10 mouse cellular contexts compared by ENCODE assay signal in genomic region chr10:88056950-88057649, GRCm38 (mm10). TPM values are rescaled to one million over a fixed set of nuclear protein-coding genes. Genes with fewer than 3 reads are reported as not detected.
DNase-seq lines count a peak whose midpoint lies in the region; TF ChIP-seq lines count a peak whose summit lies in the region.
"Had no signal": no experiment of that assay in that cellular context is flagged by ENCODE, and none has a peak within 500 bp of the region (broad histone marks: within the 10 kb centered on the region; RNA-seq: fewer than 3 reads in every experiment).

No protein-coding gene starts in this region.

- peak; percentile 55 for DNase-seq in gastrocnemius, adult 2 months
- no peak for DNase-seq in gastrocnemius, adult 8-10 months (ENCODE audit: low spot score in 2 of 2)
- peak; percentile 30 to 34 for DNase-seq in adrenal gland, postnatal 36 days
- peak; percentile 48 to 60 for DNase-seq in layer of hippocampus, adult 2 months (ENCODE audit: low spot score in 2 of 2)
- DNase-seq in lung, postnatal 25 days (ENCODE audit: low spot score): peak; percentile 19
- no peak for DNase-seq in embryo, embryonic 10.5 days (ENCODE audit: low spot score)
- no peak for DNase-seq in embryo, embryonic 11 days
- DNase-seq in kidney, postnatal 14 days: no peak

- intact Hi-C loops in gastrocnemius, adult 2 months (cut with DNase I): no loop called here

- H3K27ac ChIP-seq in gastrocnemius, adult 2 months: peak overlapping the region; percentile 38; the same call in 1 of the 2 replicates
- no peak overlapping the region for H3K27ac ChIP-seq in layer of hippocampus, adult 2 months
- H3K27ac ChIP-seq: left cerebral cortex, adult 2 months had no signal

- no peak for TF ChIP-seq CTCF in gastrocnemius, adult 2 months (IDR thresholded peaks at IDR 0.05)
- TF ChIP-seq CTCF in layer of hippocampus, adult 2 months (conservative IDR thresholded peaks at IDR 0.05): peak; percentile 59

- no peak overlapping the region for H3K4me3 ChIP-seq in gastrocnemius, adult 2 months
- H3K4me3 ChIP-seq in layer of hippocampus, adult 2 months: no peak overlapping the region
- H3K4me3 ChIP-seq: left cerebral cortex, adult 2 months had no signal

RNA-seq across cellular contexts. Expression of gene Pmch, which starts 33.8 kb away (rescaled TPM):
- not detected for total RNA-seq in gastrocnemius, adult 2 months (2021)
- not detected for total RNA-seq in gastrocnemius, adult 8-10 months (2022)
- total RNA-seq in adrenal gland, postnatal 36 days (2021): not detected
- not detected for total RNA-seq in layer of hippocampus, adult 2 months (2021)
- total RNA-seq: neutrophil, adult 5-6 weeks had no signal

Comparison
In these comparisons a context has a peak if more than half of its experiments do, and no peak if none do; other contexts are left out.
1. DNase-seq: peak in gastrocnemius, adult 2 months (single experiment), adrenal gland, postnatal 36 days (2 of 2), layer of hippocampus, adult 2 months (2 of 2) and lung, postnatal 25 days (single experiment); none in gastrocnemius, adult 8-10 months (0 of 2), embryo, embryonic 10.5 days (single experiment), embryo, embryonic 11 days (single experiment) and kidney, postnatal 14 days (single experiment).